Mouse (Mus musculus): ENCODE measurements around the gene Gm45208.

- no peak for TF ChIP-seq CTCF (IDR thresholded peaks at IDR 0.05; ENCODE audit: low read depth, low read length)
- no peak for TF ChIP-seq GATA1 (IDR thresholded peaks at IDR 0.05; ENCODE audit: borderline replicate concordance, low read length)
- no peak for TF ChIP-seq GATA2 (IDR thresholded peaks at IDR 0.05; ENCODE audit: borderline replicate concordance, low read depth, low read length)
- no peak for TF ChIP-seq TAL1 (conservative IDR thresholded peaks at IDR 0.05; ENCODE audit: low read depth, low read length)
Observed at GRCm38 (mm10) chrX:7673578-7674281, 48.3 kb upstream of the Gm45208 start.

Data from G1E (cell line).